Mouse (Mus musculus) forebrain, embryonic 10.5 days (tissue): ENCODE results near the gene Rxfp4. TPM values are rescaled to one million over a fixed set of nuclear protein-coding genes. Genes with fewer than 3 reads are reported as not detected.

Experiments
- DNase-seq: peaks from one replicate; pipeline ENCODE4 v3.0.0-alpha.2; 2017; ENCODE audit warnings: low spot score; ENCODE audit errors: extremely low spot score
- H3K27ac ChIP-seq: fragments of 300-500 bp; sonication (generic); 2 replicates; pipeline ENCODE4 v1.5.1; 2016; ENCODE audit warnings: mild to moderate bottlenecking
- H3K27me3 ChIP-seq: fragments of 300-500 bp; sonication (generic); 2 replicates; pipeline ENCODE4 v1.6.1; 2016; ENCODE audit warnings: mild to moderate bottlenecking; ENCODE audit not compliant: poor library complexity, severe bottlenecking
- H3K36me3 ChIP-seq: fragments of 300-500 bp; sonication (generic); replicated peaks from 2 replicates; pipeline ENCODE4 v1.6.1; 2016; ENCODE audit warnings: mild to moderate bottlenecking, moderate library complexity
- H3K4me1 ChIP-seq: fragments of 300-500 bp; sonication (generic); 2 replicates; pipeline ENCODE4 v1.6.1; 2016
- H3K4me3 ChIP-seq: fragments of 300-500 bp; sonication (generic); 2 replicates; pipeline ENCODE4 v1.5.1; 2016; ENCODE audit warnings: mild to moderate bottlenecking, moderate library complexity
- H3K9me3 ChIP-seq: fragments of 300-500 bp; sonication (generic); 2 replicates; pipeline ENCODE4 v1.6.1; 2016; ENCODE audit warnings: mild to moderate bottlenecking, moderate library complexity
- WGBS: fragments of 180-500 bp; shearing (Covaris S2); methylation state at CpG from one replicate; pipeline ENCODE4 v1.1.7; 2016; 5-methylcytosine and 5-hydroxymethylcytosine counted together
- polyA plus RNA-seq: library from polyadenylated mRNA; unstranded; fragments of >200 nt; fragmentation: Nextera tagmentation; extraction: Ambion mirVana; gene quantifications from 2 replicates; pipeline ENCODE4 v1.2.1, GENCODE M21; 2016

Rxfp4 gene
- polyA plus RNA-seq, 1 experiment from 2014 or later, result not detected

GRCm38 (mm10) chr3:88622113-88622940 lies 30.6 kb downstream of the Rxfp4 start:
- H3K4me1 ChIP-seq, result peaks cover 75% of the 10 kb centered on the region
- H3K4me3 ChIP-seq, result peak overlapping the region; percentile 82
- WGBS, result under 1% methylated on average over 24 of the region's 24 CpGs
- DNase-seq, result peak; percentile 60
- peak overlapping the region; percentile 99 for H3K27ac ChIP-seq
- peaks cover 30% of the 10 kb centered on the region for H3K36me3 ChIP-seq
- no peaks in the 10 kb centered on the region for H3K9me3 ChIP-seq
- peaks cover 11% of the 10 kb centered on the region; the same call in 1 of the 2 replicates for H3K27me3 ChIP-seq

GRCm38 (mm10) chr3:88621537-88622112 lies 31.3 kb downstream of the Rxfp4 start:
- WGBS, result under 1% methylated on average over 36 of the region's 36 CpGs
- Histone ChIP-seq H3K27ac (peak overlapping the region; percentile 99), H3K9me3 (no peaks in the 10 kb centered on the region), H3K4me3 (peak overlapping the region; percentile 82), H3K27me3 (peaks cover 11% of the 10 kb centered on the region; the same call in 1 of the 2 replicates), H3K4me1 (peaks cover 72% of the 10 kb centered on the region), H3K36me3 (peaks cover 24% of the 10 kb centered on the region)
- DNase-seq, result peak; percentile 58

GRCm38 (mm10) chr3:88620992-88621536 lies 31.9 kb downstream of the Rxfp4 start:
- peak; percentile 77 for DNase-seq
- Histone ChIP-seq H3K4me3 (peak overlapping the region; percentile 82), H3K9me3 (no peaks in the 10 kb centered on the region), H3K27ac (peak overlapping the region; percentile 99), H3K4me1 (peaks cover 72% of the 10 kb centered on the region), H3K27me3 (peaks cover 11% of the 10 kb centered on the region; the same call in 1 of the 2 replicates), H3K36me3 (peaks cover 18% of the 10 kb centered on the region)
- under 1% methylated on average over 64 of the region's 64 CpGs for WGBS

- Histone ChIP-seq H3K27me3 (peaks cover 12% of the 10 kb centered on the region; the same call in 1 of the 2 replicates), H3K4me3 (peak overlapping the region; percentile 82), H3K9me3 (no peaks in the 10 kb centered on the region), H3K36me3 (peaks cover 12% of the 10 kb centered on the region), H3K4me1 (peaks cover 73% of the 10 kb centered on the region), H3K27ac (peak overlapping the region; percentile 99)
- DNase-seq, result no peak
- 13% methylated on average over 15 of the region's 15 CpGs for WGBS
These were observed 32.6 kb downstream of the Rxfp4 start for GRCm38 (mm10) chr3:88620146-88620991.

GRCm38 (mm10) chr3:88619113-88620097 lies 33.5 kb downstream of the Rxfp4 start:
- DNase-seq, result no peak
- Histone ChIP-seq H3K4me1 (peaks cover 68% of the 10 kb centered on the region), H3K36me3 (peaks cover 3% of the 10 kb centered on the region), H3K27ac (0 out of 2 replicates have a peak overlapping the region, but pooled peaks have one; percentile 35), H3K27me3 (peaks cover 14% of the 10 kb centered on the region; the same call in 1 of the 2 replicates), H3K4me3 (peak overlapping the region; percentile 16; the same call in 1 of the 2 replicates), H3K9me3 (no peaks in the 10 kb centered on the region)
- 36% methylated on average over 9 of the region's 9 CpGs for WGBS

- Histone ChIP-seq H3K27me3 (peaks cover 14% of the 10 kb centered on the region; the same call in 1 of the 2 replicates), H3K4me1 (peaks cover 57% of the 10 kb centered on the region), H3K9me3 (no peaks in the 10 kb centered on the region), H3K4me3 (peak overlapping the region; percentile 6; the same call in 1 of the 2 replicates), H3K27ac (no peak overlapping the region), H3K36me3 (no peaks in the 10 kb centered on the region)
- DNase-seq, result no peak
- WGBS, result 80% methylated on average over 8 of the region's 8 CpGs
These were observed 34.7 kb downstream of the Rxfp4 start for GRCm38 (mm10) chr3:88618074-88618871.

GRCm38 (mm10) chr3:88616951-88617500 lies 35.9 kb downstream of the Rxfp4 start:
- WGBS, result 88% methylated on average over 3 of the region's 3 CpGs
- no peaks in the 10 kb centered on the region for H3K36me3 ChIP-seq
- no peak for DNase-seq
- no peak overlapping the region for H3K27ac ChIP-seq
- H3K9me3 ChIP-seq, result no peaks in the 10 kb centered on the region
- no peak overlapping the region for H3K4me3 ChIP-seq
- H3K4me1 ChIP-seq, result peaks cover 44% of the 10 kb centered on the region
- peaks cover 14% of the 10 kb centered on the region; the same call in 1 of the 2 replicates for H3K27me3 ChIP-seq

GRCm38 (mm10) chr3:88615902-88616391 lies 37.0 kb downstream of the Rxfp4 start:
- 48% methylated on average over 9 of the region's 9 CpGs for WGBS
- H3K9me3 ChIP-seq, result no peaks in the 10 kb centered on the region
- DNase-seq, result no peak
- H3K4me1 ChIP-seq, result peaks cover 42% of the 10 kb centered on the region
- H3K36me3 ChIP-seq, result no peaks in the 10 kb centered on the region
- H3K4me3 ChIP-seq, result peak overlapping the region; percentile 9; the same call in 1 of the 2 replicates
- H3K27ac ChIP-seq, result peak overlapping the region; percentile 26; the same call in 1 of the 2 replicates
- H3K27me3 ChIP-seq, result peaks cover 14% of the 10 kb centered on the region; the same call in 1 of the 2 replicates

- H3K4me1 ChIP-seq, result peaks cover 33% of the 10 kb centered on the region
- no peaks in the 10 kb centered on the region for H3K9me3 ChIP-seq
- peak overlapping the region; percentile 9; the same call in 1 of the 2 replicates for H3K4me3 ChIP-seq
- WGBS, result 58% methylated on average over 5 of the region's 5 CpGs
- H3K36me3 ChIP-seq, result no peaks in the 10 kb centered on the region
- peaks cover 14% of the 10 kb centered on the region; the same call in 1 of the 2 replicates for H3K27me3 ChIP-seq
- H3K27ac ChIP-seq, result peak overlapping the region; percentile 26
- no peak for DNase-seq
These were observed 37.8 kb downstream of the Rxfp4 start for GRCm38 (mm10) chr3:88615117-88615516.

- Histone ChIP-seq H3K36me3 (no peaks in the 10 kb centered on the region), H3K4me3 (no peak overlapping the region), H3K9me3 (no peaks in the 10 kb centered on the region), H3K4me1 (peaks cover 26% of the 10 kb centered on the region), H3K27me3 (peaks cover 14% of the 10 kb centered on the region; the same call in 1 of the 2 replicates), H3K27ac (no peak overlapping the region)
- no peak for DNase-seq
- 85% methylated on average over 8 of the region's 8 CpGs for WGBS
These were observed 38.5 kb downstream of the Rxfp4 start for GRCm38 (mm10) chr3:88614418-88614817.
